Mouse (Mus musculus) hindbrain, embryonic 11.5 days (tissue): Measurements from ENCODE around the gene Cd302. TPM values are rescaled to one million over a fixed set of nuclear protein-coding genes. Genes with fewer than 3 reads are reported as not detected.
A peak's percentile ranks its signal among the peaks of the same experiment; 100 is the strongest.

Experiments
- ATAC-seq: fragments of 200-750 bp; cut with Nextera tagmentation; 2 replicates; pipeline ENCODE4 v1.8.0; 2017; ENCODE audit warnings: mild to moderate bottlenecking, moderate TSS enrichment, moderate library complexity; ENCODE audit not compliant: low FRiP score
- DNase-seq: peaks from one replicate; pipeline ENCODE4 v3.0.0-alpha.2; 2015; ENCODE audit warnings: low spot score
- H3K27ac ChIP-seq: fragments of 300-500 bp; sonication (generic); 2 replicates; pipeline ENCODE4 v1.5.1; 2014; ENCODE audit warnings: mild to moderate bottlenecking, low read depth, low read length
- H3K27me3 ChIP-seq: fragments of 300-500 bp; sonication (generic); 2 replicates; pipeline ENCODE4 v1.6.1; 2014; ENCODE audit warnings: mild to moderate bottlenecking, low read length, moderate library complexity, mixed read lengths; ENCODE audit not compliant: control insufficient read depth, insufficient read depth
- H3K36me3 ChIP-seq: fragments of 300-500 bp; sonication (generic); 2 replicates; pipeline ENCODE4 v1.6.1; 2014; ENCODE audit warnings: mild to moderate bottlenecking, low read length, moderate library complexity, mixed read lengths; ENCODE audit not compliant: control insufficient read depth, insufficient read depth
- H3K4me1 ChIP-seq: fragments of 300-500 bp; sonication (generic); replicated peaks from 2 replicates; pipeline ENCODE4 v1.6.1; 2014; ENCODE audit warnings: low read length, mixed read lengths; ENCODE audit not compliant: control insufficient read depth, insufficient read depth
- H3K4me2 ChIP-seq: fragments of 300-500 bp; sonication (generic); replicated peaks from 2 replicates; pipeline ENCODE4 v1.6.1; 2014; ENCODE audit warnings: mild to moderate bottlenecking, low read depth, low read length
- H3K4me3 ChIP-seq: fragments of 300-500 bp; sonication (generic); 2 replicates; pipeline ENCODE4 v1.5.1; 2014; ENCODE audit warnings: low read depth, low read length
- H3K9ac ChIP-seq: fragments of 300-500 bp; sonication (generic); 2 replicates; pipeline ENCODE4 v1.6.1; 2014; ENCODE audit warnings: low read depth, low read length
- H3K9me3 ChIP-seq: fragments of 300-500 bp; sonication (generic); 2 replicates; pipeline ENCODE4 v1.6.1; 2016; ENCODE audit warnings: low read length; ENCODE audit not compliant: control insufficient read depth
- WGBS: fragments of 180-500 bp; shearing (Covaris S2); extraction: QIAGEN DNeasy Blood & Tissue Kit; methylation state at CpG from one replicate; pipeline ENCODE4 v1.1.7; 2014; 5-methylcytosine and 5-hydroxymethylcytosine counted together
- polyA plus RNA-seq: library from polyadenylated mRNA; unstranded; fragments of >200 nt; fragmentation: Nextera tagmentation; extraction: Ambion mirVana; gene quantifications from 2 replicates; pipeline ENCODE4 v1.2.1, GENCODE M21; 2014

Cd302 gene
- polyA plus RNA-seq, 1 experiment from 2014 or later: 21.2 TPM

GRCm38 (mm10) chr2:60209703-60210651 is 74.3 kb downstream of the Cd302 start, which contains the start of the genes Baz2b and March7:
Baz2b (minus strand) TSS chr2:60209839.
March7 (plus strand) TSS chr2:60209887.
- peak; percentile 91 for ATAC-seq
- no peaks in the 10 kb centered on the region for H3K9me3 ChIP-seq
- WGBS: under 1% methylated on average over 42 of the region's 109 CpGs

DNA sequence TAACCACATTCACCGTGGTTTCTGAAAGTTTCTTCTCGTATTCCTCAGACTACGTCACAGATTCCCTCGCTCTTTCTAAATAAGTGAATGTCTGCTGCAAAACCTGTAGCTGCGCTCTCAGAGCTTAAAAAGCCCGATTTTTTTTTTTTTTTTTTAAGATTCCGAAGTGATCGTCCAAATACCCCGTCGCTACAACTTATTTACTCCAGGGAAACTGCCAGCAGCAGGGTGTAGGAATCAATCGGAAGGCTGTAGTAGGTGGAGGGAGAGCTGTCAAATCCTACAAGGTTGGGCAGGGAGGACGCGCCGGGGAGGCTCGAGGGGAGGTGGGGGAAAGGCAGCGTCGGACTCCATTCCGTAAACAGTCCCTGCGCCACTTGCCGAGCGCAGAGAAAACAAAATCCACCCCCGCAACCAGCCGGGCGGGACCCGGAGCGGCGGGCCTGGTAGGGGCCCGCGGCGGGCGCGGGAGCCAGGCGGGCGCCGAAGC is 75.1 kb downstream of the Cd302 start:
- Histone ChIP-seq H3K4me2 (peak overlapping the region; percentile 71), H3K4me3 (peak overlapping the region; percentile 93), H3K4me1 (no peaks in the 10 kb centered on the region; the same call in 1 of the 2 replicates), H3K27me3 (no peaks in the 10 kb centered on the region), H3K9ac (peak overlapping the region; percentile 91), H3K36me3 (no peaks in the 10 kb centered on the region), H3K27ac (peak overlapping the region; percentile 93), H3K9me3 (no peaks in the 10 kb centered on the region)
- DNase-seq (peak; percentile 68), ATAC-seq (peak; percentile 51; the same call in 1 of the 2 replicates)
- WGBS: under 1% methylated on average over 25 of the region's 35 CpGs

More at GRCm38 (mm10) chr2:60209703-60210651, 74.3 kb downstream of the Cd302 start, which contains the start of the genes Baz2b and March7:
- Histone ChIP-seq H3K36me3 (no peaks in the 10 kb centered on the region), H3K9ac (peak within 1 kb of the TSS; percentile 91), H3K27me3 (no peaks in the 10 kb centered on the region), H3K4me2 (peak within 1 kb of the TSS; percentile 71), H3K4me3 (peak within 1 kb of the TSS; percentile 93), H3K27ac (peak within 1 kb of the TSS; percentile 93), H3K4me1 (no peaks in the 10 kb centered on the region; the same call in 1 of the 2 replicates)
- DNase-seq: peak; percentile 94

- Histone ChIP-seq H3K4me2 (no peak overlapping the region), H3K9me3 (no peaks in the 10 kb centered on the region), H3K27ac (no peak overlapping the region), H3K4me3 (no peak overlapping the region), H3K36me3 (no peaks in the 10 kb centered on the region), H3K9ac (no peak overlapping the region), H3K27me3 (no peaks in the 10 kb centered on the region), H3K4me1 (no peaks in the 10 kb centered on the region)
- no peak for ATAC-seq
- DNase-seq: no peak
- WGBS: 49% methylated on average over 6 of the region's 6 CpGs
Measured at GRCm38 (mm10) chr2:60205795-60206194, 78.5 kb downstream of the Cd302 start.

- H3K27ac ChIP-seq: no peak overlapping the region
- no peaks in the 10 kb centered on the region for H3K4me1 ChIP-seq
- ATAC-seq (no peak), DNase-seq (no peak)
- no peak overlapping the region for H3K4me2 ChIP-seq
- H3K9me3 ChIP-seq: no peaks in the 10 kb centered on the region
- H3K4me3 ChIP-seq: no peak overlapping the region
- no peaks in the 10 kb centered on the region for H3K36me3 ChIP-seq
- H3K27me3 ChIP-seq: no peaks in the 10 kb centered on the region
- 89% methylated on average over 6 of the region's 6 CpGs for WGBS
- H3K9ac ChIP-seq: no peak overlapping the region
Measured at GRCm38 (mm10) chr2:60204162-60204561, 80.1 kb downstream of the Cd302 start.

- Histone ChIP-seq H3K27me3 (no peaks in the 10 kb centered on the region), H3K9me3 (no peaks in the 10 kb centered on the region), H3K27ac (no peak overlapping the region), H3K4me1 (no peaks in the 10 kb centered on the region), H3K9ac (no peak overlapping the region), H3K36me3 (no peaks in the 10 kb centered on the region), H3K4me3 (no peak overlapping the region), H3K4me2 (no peak overlapping the region)
- DNase-seq: no peak
- ATAC-seq: no peak
- WGBS: 94% methylated on average over 4 of the region's 4 CpGs
Measured at GRCm38 (mm10) chr2:60203733-60204132, 80.6 kb downstream of the Cd302 start.

GRCm38 (mm10) chr2:60202900-60203530 is 81.3 kb downstream of the Cd302 start:
- Histone ChIP-seq H3K36me3 (no peaks in the 10 kb centered on the region), H3K4me1 (no peaks in the 10 kb centered on the region), H3K9me3 (no peaks in the 10 kb centered on the region), H3K9ac (no peak overlapping the region), H3K4me2 (no peak overlapping the region), H3K27me3 (no peaks in the 10 kb centered on the region), H3K27ac (no peak overlapping the region), H3K4me3 (no peak overlapping the region)
- ATAC-seq: no peak
- DNase-seq: no peak
- 92% methylated on average over 8 of the region's 8 CpGs for WGBS

Other genes with a start within 250 kb of the Cd302 start
- gene Baz2b, start 74.6 kb downstream of the Cd302 start, polyA plus RNA-seq: 78.6 and 108 TPM in 2 replicates
- gene March7, start 74.6 kb downstream of the Cd302 start, polyA plus RNA-seq: 79.6 and 88.5 TPM in 2 replicates
- gene Ly75, start 98.8 kb upstream of the Cd302 start, polyA plus RNA-seq: 2.3 and 2.9 TPM in 2 replicates